Comparison of ENCODE assay signal across 31 mouse cellular contexts in the genomic region with DNA sequence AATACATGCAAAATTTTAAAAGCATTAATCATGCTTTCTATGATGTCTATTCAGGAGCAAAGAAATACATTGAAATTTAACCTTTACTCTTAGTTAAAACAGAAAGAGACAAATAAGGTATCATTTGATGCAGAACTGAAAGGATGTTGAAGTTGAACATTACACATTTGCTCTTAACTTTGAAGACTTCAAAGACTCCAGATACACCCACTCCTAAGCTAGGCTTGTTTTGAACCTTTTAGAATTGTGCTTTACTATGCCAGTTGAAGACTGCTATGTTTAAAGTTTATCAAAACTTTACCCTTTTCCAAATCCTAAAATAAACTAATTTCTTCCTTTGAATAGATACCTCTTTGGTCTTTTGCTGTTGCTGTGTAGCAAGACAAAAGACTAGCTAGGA. TPM values are rescaled to one million over a fixed set of nuclear protein-coding genes. Genes with fewer than 3 reads are reported as not detected.
"Had no signal": no experiment of that assay in that cellular context is flagged by ENCODE, and none has a peak within 500 bp of the region (broad histone marks: within the 10 kb centered on the region; RNA-seq: fewer than 3 reads in every experiment).

No protein-coding gene starts in this region.

- ATAC-seq: hindbrain, postnatal 0 days; intestine, embryonic 16.5 days had no signal

- DNase-seq: gastrocnemius, postnatal 14 days; gastrocnemius, postnatal 36 days; heart, adult 11 months; heart, adult 2 months; heart, postnatal 14 days; heart, postnatal 36 days; kidney, adult 11 months; kidney, adult 2 months; kidney, adult 9 months; kidney, postnatal 14 days; kidney, postnatal 36 days; layer of hippocampus, adult 9-11 months; liver; liver, embryonic 13.5 days had no signal

RNA-seq across cellular contexts. Expression of gene Ms4a4a, which starts 4.1 kb away (rescaled TPM):
- total RNA-seq: hematopoietic stem cell, adult 5-6 weeks had no signal

RNA-seq across cellular contexts. Expression of gene Ms4a4c, which starts 33.4 kb away (rescaled TPM):
- total RNA-seq: gastrocnemius, adult 18-20 months; gastrocnemius, adult 8-10 months; gastrocnemius, postnatal 14 days; hindbrain, postnatal 0 days; layer of hippocampus, adult 18-20 months; layer of hippocampus, postnatal 14 days; left cerebral cortex, postnatal 14 days had no signal
- polyA plus RNA-seq: heart, embryonic 11.5 days; hindbrain, embryonic 11.5 days; hindbrain, embryonic 15.5 days; limb, embryonic 12.5 days had no signal

RNA-seq across cellular contexts. Expression of gene Ms4a7, which starts 35.2 kb away (rescaled TPM):
- total RNA-seq: hematopoietic stem cell, adult 5-6 weeks had no signal

RNA-seq across cellular contexts. Expression of gene Ms4a14, which starts 56.9 kb away (rescaled TPM):
- total RNA-seq: gastrocnemius, adult 8-10 months; heart, adult 2 months; hematopoietic stem cell, adult 5-6 weeks; hindbrain, postnatal 0 days; layer of hippocampus, adult 18-20 months; layer of hippocampus, postnatal 14 days; left cerebral cortex, adult 2 months; left cerebral cortex, postnatal 14 days had no signal
- polyA plus RNA-seq: heart, embryonic 11.5 days; heart, embryonic 13.5 days; hindbrain, embryonic 15.5 days; hindbrain, postnatal 0 days; limb, embryonic 10.5 days; limb, embryonic 12.5 days; liver, embryonic 11.5 days; liver, embryonic 15.5 days had no signal
